ENCODE assay signal across 8 mouse cellular contexts in the genomic region with DNA sequence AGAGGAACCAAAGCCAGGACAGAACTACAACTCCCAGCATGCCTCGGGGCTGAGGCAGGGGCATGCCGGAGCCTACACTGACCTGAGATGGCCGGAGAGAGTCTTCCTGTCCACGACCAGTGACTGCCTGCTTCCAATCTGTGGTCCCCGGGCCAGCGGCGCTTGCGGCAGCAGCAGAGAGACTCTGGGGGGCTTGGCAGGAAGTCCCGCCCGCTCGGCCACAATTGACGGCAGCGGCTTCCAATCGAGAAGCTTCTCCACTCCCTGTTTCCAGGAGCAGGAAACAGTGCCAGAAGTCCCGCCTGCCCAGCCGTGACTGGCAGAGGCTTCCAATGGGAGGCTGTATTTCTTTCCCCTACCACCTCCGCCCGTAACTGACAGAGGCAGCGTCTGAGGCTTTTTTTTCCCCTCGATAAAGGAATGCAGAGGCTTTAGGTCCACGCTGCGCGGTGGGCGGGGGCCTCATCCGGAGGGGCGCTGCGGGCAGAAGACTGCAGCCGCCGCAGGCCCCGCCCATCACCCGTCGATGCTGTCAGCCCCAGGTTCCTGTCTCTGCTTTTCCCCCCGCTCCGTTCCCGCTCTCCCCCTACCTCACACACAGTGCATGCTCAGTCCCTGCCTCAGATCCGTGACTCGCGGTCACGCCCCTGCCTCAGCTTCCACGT. TPM values are rescaled to one million over a fixed set of nuclear protein-coding genes. Genes with fewer than 3 reads are reported as not detected.
A peak's percentile ranks its signal among the peaks of the same experiment; 100 is the strongest.
DNase-seq lines count a peak whose midpoint lies in the region; ATAC-seq and TF ChIP-seq lines count a peak whose summit lies in the region.

No protein-coding gene starts in this region.

- no peak for TF ChIP-seq EP300 in liver, embryonic 14.5 days (IDR thresholded peaks at IDR 0.05; ENCODE audit: low read depth)
- TF ChIP-seq EP300 in stomach, postnatal 0 days (optimal IDR thresholded peaks at IDR 0.05): no peak

- under 1% methylated on average over 35 of the region's 40 CpGs for WGBS in heart, embryonic 14.5 days
- under 1% methylated on average over 38 of the region's 40 CpGs for WGBS in liver, embryonic 14.5 days (ENCODE audit: insufficient replicate concordance)
- 0% methylated on average over 34 of the region's 40 CpGs for WGBS in neural tube, embryonic 11.5 days
- WGBS in stomach, postnatal 0 days: 0% methylated on average over 37 of the region's 40 CpGs

- peak overlapping the region; percentile 74 for H3K9ac ChIP-seq in heart, embryonic 14.5 days (ENCODE audit: low read length)
- peak overlapping the region; percentile 74 for H3K9ac ChIP-seq in liver, embryonic 14.5 days (replicated peaks)
- peak overlapping the region; percentile 48 for H3K9ac ChIP-seq in neural tube, embryonic 11.5 days (ENCODE audit: low read length)
- H3K9ac ChIP-seq in stomach, postnatal 0 days (ENCODE audit: low read length): peak overlapping the region; percentile 65

- H3K36me3 ChIP-seq in heart, embryonic 14.5 days (ENCODE audit: control insufficient read depth, insufficient read depth, low read length): no peaks in the 10 kb centered on the region
- H3K36me3 ChIP-seq in liver, embryonic 14.5 days (replicated peaks; ENCODE audit: control insufficient read depth, insufficient read depth, low read depth): no peaks in the 10 kb centered on the region
- no peaks in the 10 kb centered on the region for H3K36me3 ChIP-seq in neural tube, embryonic 11.5 days (ENCODE audit: control insufficient read depth, insufficient read depth, low read length)
- no peaks in the 10 kb centered on the region for H3K36me3 ChIP-seq in stomach, postnatal 0 days (ENCODE audit: control insufficient read depth, insufficient read depth, low read length)

- DNase-seq in c-Kit-negative CD71-positive TER-119-positive erythroid progenitor cells, embryonic 14.5 days (ENCODE audit: low read depth, low spot score): peak; percentile 77
- DNase-seq in fibroblast of lung, adult 2 months (ENCODE audit: low read depth): peak; percentile 89
- peak; percentile 96 for DNase-seq in kidney, postnatal 14 days
- DNase-seq in liver, embryonic 14.5 days (ENCODE audit: low read depth in 3 of 3, low spot score in 3 of 3): peak; percentile 70 to 86 (median 73)
- DNase-seq in neural tube, embryonic 11.5 days (ENCODE audit: low spot score): peak; percentile 95
- peak; percentile 93 for DNase-seq in stomach, postnatal 0 days (ENCODE audit: low spot score)

- peak; percentile 48 for ATAC-seq in CD4-positive, CD25-positive, alpha-beta regulatory T cell, adult 4 months
- ATAC-seq in heart, embryonic 14.5 days (ENCODE audit: insufficient number of reproducible peaks, insufficient read depth, low FRiP score, low read depth): peak; percentile 54
- peak; percentile 76 for ATAC-seq in liver, embryonic 14.5 days (ENCODE audit: insufficient read depth)
- ATAC-seq in neural tube, embryonic 11.5 days (ENCODE audit: insufficient read depth, low FRiP score, low TSS enrichment): peak; percentile 70
- peak; percentile 53 for ATAC-seq in stomach, postnatal 0 days (ENCODE audit: low FRiP score, low TSS enrichment)

- H3K27ac ChIP-seq in heart, embryonic 14.5 days (replicated peaks in 1 of 2; ENCODE audit: control insufficient read depth in 1 of 2, insufficient read depth in 1 of 2, low read depth in 2 of 2, low read length in 2 of 2): peak overlapping the region; percentile 84 to 87
- peak overlapping the region; percentile 93 for H3K27ac ChIP-seq in liver, embryonic 14.5 days
- H3K27ac ChIP-seq in neural tube, embryonic 11.5 days (ENCODE audit: low read depth, low read length): peak overlapping the region; percentile 76
- peak overlapping the region; percentile 91 for H3K27ac ChIP-seq in stomach, postnatal 0 days (replicated peaks)

- peak overlapping the region; percentile 51 to 59 for H3K4me3 ChIP-seq in heart, embryonic 14.5 days (ENCODE audit: control insufficient read depth in 1 of 2, insufficient read depth in 1 of 2, low read depth in 1 of 2, low read length in 2 of 2)
- H3K4me3 ChIP-seq in liver, embryonic 14.5 days (ENCODE audit: insufficient read depth in 1 of 2, low read depth in 2 of 2, low read length in 2 of 2): peak overlapping the region; percentile 69 to 73
- H3K4me3 ChIP-seq in neural tube, embryonic 11.5 days (ENCODE audit: low read depth, low read length): peak overlapping the region; percentile 44
- peak overlapping the region; percentile 52 for H3K4me3 ChIP-seq in stomach, postnatal 0 days (ENCODE audit: low read depth, low read length)

- H3K4me2 ChIP-seq in heart, embryonic 14.5 days (ENCODE audit: low read length): peak overlapping the region; percentile 77
- peak overlapping the region; percentile 60 for H3K4me2 ChIP-seq in liver, embryonic 14.5 days (ENCODE audit: low read depth)
- peak overlapping the region; percentile 52 for H3K4me2 ChIP-seq in neural tube, embryonic 11.5 days (ENCODE audit: low read depth)
- peak overlapping the region; percentile 72 for H3K4me2 ChIP-seq in stomach, postnatal 0 days (replicated peaks; ENCODE audit: low read depth)

- H3K9me3 ChIP-seq in heart, embryonic 14.5 days (ENCODE audit: control insufficient read depth, low read length): no peaks in the 10 kb centered on the region
- H3K9me3 ChIP-seq in liver, embryonic 14.5 days (ENCODE audit: control insufficient read depth, low read length): no peaks in the 10 kb centered on the region
- peaks cover 4% of the 10 kb centered on the region; the same call in 1 of the 2 replicates for H3K9me3 ChIP-seq in neural tube, embryonic 11.5 days (ENCODE audit: control insufficient read depth, low read length)
- H3K9me3 ChIP-seq in stomach, postnatal 0 days (ENCODE audit: control insufficient read depth, low read length): no peaks in the 10 kb centered on the region

- H3K27me3 ChIP-seq in heart, embryonic 14.5 days (ENCODE audit: control insufficient read depth, insufficient read depth, low read length): no peaks in the 10 kb centered on the region
- H3K27me3 ChIP-seq in liver, embryonic 14.5 days (ENCODE audit: control insufficient read depth, insufficient read depth, low read length): no peaks in the 10 kb centered on the region
- no peaks in the 10 kb centered on the region for H3K27me3 ChIP-seq in neural tube, embryonic 11.5 days (ENCODE audit: control insufficient read depth, insufficient read depth, low read length)
- no peaks in the 10 kb centered on the region for H3K27me3 ChIP-seq in stomach, postnatal 0 days (ENCODE audit: control insufficient read depth, insufficient read depth, low read length)

- TF ChIP-seq CTCF in liver, embryonic 14.5 days (IDR thresholded peaks at IDR 0.05; ENCODE audit: low read depth): no peak
- TF ChIP-seq CTCF in stomach, postnatal 0 days (IDR thresholded peaks at IDR 0.05; ENCODE audit: low read depth): no peak

- no peaks in the 10 kb centered on the region; a peak in 1 of 4 replicates for H3K4me1 ChIP-seq in heart, embryonic 14.5 days (ENCODE audit: control insufficient read depth in 2 of 2, insufficient read depth in 2 of 2, low read length in 2 of 2)
- peaks cover 0 to 7% of the 10 kb centered on the region in 2 experiments; a peak in 2 of 4 replicates for H3K4me1 ChIP-seq in liver, embryonic 14.5 days (replicated peaks; ENCODE audit: control insufficient read depth in 2 of 2, insufficient read depth in 2 of 2, low read length in 1 of 2)
- no peaks in the 10 kb centered on the region for H3K4me1 ChIP-seq in neural tube, embryonic 11.5 days (ENCODE audit: control insufficient read depth, insufficient read depth, low read length)
- H3K4me1 ChIP-seq in stomach, postnatal 0 days (replicated peaks; ENCODE audit: control insufficient read depth, insufficient read depth): no peaks in the 10 kb centered on the region

RNA-seq across cellular contexts. Expression of gene Scaf8, which starts 30.8 kb away (rescaled TPM):
- polyA plus RNA-seq in CD4-positive, CD25-positive, alpha-beta regulatory T cell, adult 4 months (2017; shearing (Covaris generic)): 10 to 100 TPM; 23.4 to 25.5 TPM
- 16.2 and 16.8 TPM in 2 replicates for polyA plus RNA-seq in heart, embryonic 14.5 days (2014; fragmentation: Nextera tagmentation; extraction: Ambion mirVana)
- polyA plus RNA-seq in liver, embryonic 14.5 days (2012; rRNA removed): 7.4 and 10.1 TPM in 2 replicates
- polyA plus RNA-seq in liver, embryonic 14.5 days (2014; fragmentation: Nextera tagmentation; extraction: Ambion mirVana): 8.2 and 8.8 TPM in 2 replicates
- polyA plus RNA-seq in neural tube, embryonic 11.5 days (2014; fragmentation: Nextera tagmentation; extraction: Ambion mirVana): 27.8 and 28.3 TPM in 2 replicates
- 6.7 and 7.6 TPM in 2 replicates for polyA plus RNA-seq in stomach, postnatal 0 days (2015; fragmentation: Nextera tagmentation; extraction: Ambion mirVana)

Comparison
In these comparisons a context has a peak if more than half of its experiments do, and no peak if none do; other contexts are left out.
1. Peak in every context shown above with its lines: DNase-seq, ATAC-seq, H3K4me3 ChIP-seq and H3K27ac ChIP-seq.